Mouse (Mus musculus) liver, postnatal 0 days (tissue): ENCODE data around the gene Rbm47.

Source experiments
- CTCF ChIP-seq: sonication (generic); IDR thresholded peaks from 2 replicates; pipeline ENCODE4 v1.5.1; 2016; ENCODE audit warnings: antibody characterized with exemption, low read depth
- EP300 ChIP-seq: IDR thresholded peaks from 2 replicates; pipeline ENCODE4 v1.6.1; 2016; ENCODE audit warnings: antibody characterized with exemption, low read depth, mild to moderate bottlenecking

DNA sequence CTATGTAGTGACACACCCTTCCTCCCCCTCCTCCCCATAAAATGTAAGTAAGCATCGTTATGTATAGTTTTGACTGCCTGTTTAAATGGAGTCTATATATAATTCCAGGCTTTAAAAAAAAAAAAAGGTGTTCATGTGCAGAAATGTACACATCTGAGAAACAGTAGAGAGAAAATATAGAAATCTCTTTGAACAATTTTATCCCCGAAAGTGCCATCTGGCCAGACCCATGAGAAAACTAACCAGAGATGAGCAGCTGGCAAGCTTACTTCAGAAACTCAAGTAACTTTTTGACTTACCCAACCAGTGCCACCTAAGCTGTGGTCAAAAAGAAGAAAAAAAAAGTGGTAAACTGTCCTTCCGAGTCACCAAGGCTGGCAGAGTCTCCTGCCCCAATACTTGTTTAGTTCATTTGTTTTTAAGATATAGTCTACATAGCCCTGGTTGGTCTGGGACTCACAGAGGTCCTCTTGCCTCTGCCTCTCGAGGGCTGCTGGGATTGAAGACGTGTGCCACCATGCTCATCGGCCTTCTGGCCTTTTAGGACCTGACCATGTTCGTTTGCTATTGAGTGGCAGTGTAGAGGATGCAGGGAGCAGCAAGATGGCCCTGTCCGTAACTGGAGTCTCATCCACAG is 4.3 kb downstream of the Rbm47 start:
- TF ChIP-seq EP300 (no peak), CTCF (no peak)
